Mouse (Mus musculus) hindbrain, embryonic 13.5 days (tissue): Measurements from ENCODE around the gene Ednrb. TPM values are rescaled to one million over a fixed set of nuclear protein-coding genes. Genes with fewer than 3 reads are reported as not detected.

Source experiments
- ATAC-seq: fragments of 200-750 bp; cut with Nextera tagmentation; 2 replicates; pipeline ENCODE4 v1.8.0; 2017; ENCODE audit warnings: moderate TSS enrichment; ENCODE audit not compliant: low FRiP score
- H3K27ac ChIP-seq: fragments of 300-500 bp; sonication (generic); 2 replicates; pipeline ENCODE4 v1.5.1; 2015; ENCODE audit warnings: inconsistent platforms, mild to moderate bottlenecking, moderate library complexity
- H3K27me3 ChIP-seq: fragments of 300-500 bp; sonication (generic); 2 replicates; pipeline ENCODE4 v1.6.1; 2015; ENCODE audit warnings: mild to moderate bottlenecking, inconsistent platforms
- H3K36me3 ChIP-seq: fragments of 300-500 bp; sonication (generic); 2 replicates; pipeline ENCODE4 v1.6.1; 2015; ENCODE audit warnings: mild to moderate bottlenecking, inconsistent platforms
- H3K4me1 ChIP-seq: fragments of 300-500 bp; sonication (generic); replicated peaks from 2 replicates; pipeline ENCODE4 v1.6.1; 2015; ENCODE audit warnings: inconsistent platforms
- H3K4me2 ChIP-seq: fragments of 300-500 bp; sonication (generic); 2 replicates; pipeline ENCODE4 v1.6.1; 2015; ENCODE audit warnings: inconsistent platforms, mild to moderate bottlenecking, moderate library complexity
- H3K4me3 ChIP-seq: fragments of 300-500 bp; sonication (generic); 2 replicates; pipeline ENCODE4 v1.5.1; 2015; ENCODE audit warnings: mild to moderate bottlenecking, inconsistent platforms
- H3K9ac ChIP-seq: fragments of 300-500 bp; sonication (generic); 2 replicates; pipeline ENCODE4 v1.6.1; 2015; ENCODE audit warnings: mild to moderate bottlenecking, inconsistent platforms
- H3K9me3 ChIP-seq: fragments of 300-500 bp; sonication (generic); 2 replicates; pipeline ENCODE4 v1.6.1; 2016; ENCODE audit warnings: inconsistent platforms
- WGBS: fragments of 180-500 bp; shearing (Covaris S2); methylation state at CpG from one replicate; pipeline ENCODE4 v1.1.7; 2015; 5-methylcytosine and 5-hydroxymethylcytosine counted together
- polyA plus RNA-seq: library from polyadenylated mRNA; unstranded; fragments of >200 nt; fragmentation: Nextera tagmentation; extraction: Ambion mirVana; gene quantifications from 2 replicates; pipeline ENCODE4 v1.2.1, GENCODE M21; 2015

The Ednrb gene
- polyA plus RNA-seq, 1 experiment from 2014 or later, result 147 TPM

DNA sequence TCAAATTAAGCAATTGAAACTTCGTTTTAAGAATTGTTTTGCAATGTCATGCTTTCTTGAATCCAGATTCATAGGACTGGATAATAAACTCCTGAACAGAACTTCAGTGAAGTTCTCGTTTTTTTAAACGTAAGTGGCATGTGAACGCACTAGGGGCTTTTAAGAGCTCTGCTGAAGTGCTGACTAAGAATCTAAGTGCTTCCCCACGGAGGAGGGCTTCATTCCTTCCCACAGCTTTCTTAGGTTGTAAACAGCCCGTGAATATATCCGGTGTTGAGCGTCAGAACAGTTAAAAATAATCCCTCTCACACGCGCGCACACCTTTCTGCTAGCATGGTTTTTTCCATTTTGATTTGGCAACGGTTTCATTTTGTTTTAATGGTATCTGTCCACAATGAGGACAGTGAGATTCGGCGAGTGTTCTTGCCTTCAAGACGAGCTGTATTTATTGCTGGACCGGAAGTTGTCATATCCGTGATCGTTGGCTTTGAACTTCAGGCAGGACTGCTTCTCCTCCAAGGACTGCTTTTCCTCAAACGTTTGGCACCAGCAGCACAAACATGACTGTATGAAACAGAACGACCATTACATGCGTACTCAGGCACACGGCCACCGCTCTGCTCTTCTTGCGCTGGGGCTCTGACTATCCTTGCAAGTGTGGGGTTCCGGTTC is 27.4 kb downstream of the Ednrb start:
- no peak overlapping the region for H3K27ac ChIP-seq
- H3K4me2 ChIP-seq, result no peak overlapping the region
- ATAC-seq, result no peak
- no peaks in the 10 kb centered on the region for H3K27me3 ChIP-seq
- WGBS, result 90% methylated on average over 25 of the region's 25 CpGs
- no peaks in the 10 kb centered on the region for H3K9me3 ChIP-seq
- no peak overlapping the region for H3K4me3 ChIP-seq
- no peaks in the 10 kb centered on the region for H3K36me3 ChIP-seq
- H3K9ac ChIP-seq, result no peak overlapping the region
- H3K4me1 ChIP-seq, result no peaks in the 10 kb centered on the region

- Histone ChIP-seq H3K4me3 (no peak overlapping the region), H3K4me1 (no peaks in the 10 kb centered on the region), H3K9ac (no peak overlapping the region), H3K36me3 (no peaks in the 10 kb centered on the region), H3K27me3 (no peaks in the 10 kb centered on the region), H3K27ac (no peak overlapping the region), H3K9me3 (no peaks in the 10 kb centered on the region), H3K4me2 (0 out of 2 replicates have a peak overlapping the region, but pooled peaks have one; percentile 15)
- no peak for ATAC-seq
- 63% methylated on average over 16 of the region's 16 CpGs for WGBS
Measured at GRCm38 (mm10) chr14:103815542-103815941, 28.7 kb downstream of the Ednrb start.

DNA sequence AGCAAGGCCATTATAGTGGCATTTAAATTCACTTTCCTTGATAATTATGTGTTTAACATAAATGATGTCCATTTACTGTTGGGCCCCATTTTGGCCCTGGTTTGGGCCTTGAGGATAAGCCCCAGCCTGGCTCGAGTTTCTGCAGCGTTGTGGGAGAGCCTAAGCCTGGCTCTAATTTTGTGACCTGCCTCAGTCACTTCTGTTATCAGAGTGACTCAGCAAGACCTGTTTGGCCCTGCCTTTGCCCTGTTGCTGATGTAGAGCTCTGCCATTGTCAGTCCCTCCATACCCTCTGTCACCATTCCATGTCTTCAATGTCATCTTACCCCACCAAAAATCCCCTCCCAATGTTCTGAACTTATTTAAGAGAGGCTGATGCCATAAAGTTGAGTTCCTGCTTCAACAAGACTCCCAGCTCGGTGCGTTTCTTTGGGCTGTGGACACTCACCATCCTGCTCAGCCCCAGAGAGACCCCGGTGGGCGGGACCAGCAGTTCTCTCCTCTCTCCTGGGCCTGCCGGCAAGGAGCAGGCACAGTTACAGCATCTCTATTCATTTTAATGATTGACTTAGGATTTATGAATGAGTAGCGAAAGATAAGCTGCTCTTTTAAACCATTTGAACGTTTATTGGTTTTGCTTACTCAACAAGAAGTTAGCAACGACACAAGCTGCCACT is 30.0 kb downstream of the Ednrb start:
- ATAC-seq, result no peak
- H3K4me1 ChIP-seq, result no peaks in the 10 kb centered on the region
- H3K4me3 ChIP-seq, result no peak overlapping the region
- no peaks in the 10 kb centered on the region for H3K36me3 ChIP-seq
- 78% methylated on average over 10 of the region's 10 CpGs for whole genome bisulfite sequencing
- no peaks in the 10 kb centered on the region for H3K9me3 ChIP-seq
- no peak overlapping the region for H3K4me2 ChIP-seq
- no peaks in the 10 kb centered on the region for H3K27me3 ChIP-seq
- H3K27ac ChIP-seq, result no peak overlapping the region
- H3K9ac ChIP-seq, result no peak overlapping the region

DNA sequence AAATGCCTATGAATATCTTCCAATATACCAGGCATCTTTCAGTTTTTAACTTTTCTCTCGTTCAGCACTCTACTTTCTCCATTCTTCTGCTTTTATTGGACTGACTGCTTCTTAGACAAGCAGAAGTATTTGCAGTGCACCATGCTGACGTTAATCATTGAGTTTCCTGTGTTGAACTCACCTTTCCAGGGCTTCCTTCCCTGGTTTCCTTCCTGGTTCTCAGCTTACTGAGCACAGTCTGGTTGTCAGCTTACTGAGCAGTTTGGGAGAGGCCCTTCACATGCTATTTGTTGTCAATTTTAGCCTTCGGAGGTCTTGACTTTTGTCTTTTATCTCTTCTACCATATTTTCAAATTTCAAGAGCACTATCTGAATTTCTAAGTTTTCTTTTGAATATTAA is 31.0 kb downstream of the Ednrb start:
- H3K9ac ChIP-seq, result no peak overlapping the region
- WGBS, result 87% methylated on average over 3 of the region's 3 CpGs
- no peak for ATAC-seq

GRCm38 (mm10) chr14:103811291-103811690 is 32.9 kb downstream of the Ednrb start:
- Histone ChIP-seq H3K4me1 (no peaks in the 10 kb centered on the region), H3K9ac (no peak overlapping the region), H3K4me2 (no peak overlapping the region), H3K4me3 (no peak overlapping the region), H3K9me3 (no peaks in the 10 kb centered on the region), H3K27me3 (no peaks in the 10 kb centered on the region), H3K36me3 (no peaks in the 10 kb centered on the region), H3K27ac (no peak overlapping the region)
- 96% methylated on average over 7 of the region's 7 CpGs for WGBS
- ATAC-seq, result no peak

More for the DNA sequence above, 31.0 kb downstream of the Ednrb start:
- H3K4me3 ChIP-seq, result no peak overlapping the region
- H3K4me1 ChIP-seq, result no peaks in the 10 kb centered on the region
- H3K27ac ChIP-seq, result no peak overlapping the region
- no peaks in the 10 kb centered on the region for H3K9me3 ChIP-seq
- H3K4me2 ChIP-seq, result no peak overlapping the region
- no peaks in the 10 kb centered on the region for H3K36me3 ChIP-seq
- H3K27me3 ChIP-seq, result no peaks in the 10 kb centered on the region

GRCm38 (mm10) chr14:103803907-103804659 is 40.1 kb downstream of the Ednrb start:
- Histone ChIP-seq H3K4me2 (no peak overlapping the region), H3K4me3 (no peak overlapping the region), H3K36me3 (no peaks in the 10 kb centered on the region), H3K9me3 (no peaks in the 10 kb centered on the region), H3K4me1 (no peaks in the 10 kb centered on the region), H3K9ac (no peak overlapping the region), H3K27ac (no peak overlapping the region), H3K27me3 (no peaks in the 10 kb centered on the region)
- ATAC-seq, result no peak
- WGBS, result 81% methylated on average over 4 of the region's 4 CpGs

DNA sequence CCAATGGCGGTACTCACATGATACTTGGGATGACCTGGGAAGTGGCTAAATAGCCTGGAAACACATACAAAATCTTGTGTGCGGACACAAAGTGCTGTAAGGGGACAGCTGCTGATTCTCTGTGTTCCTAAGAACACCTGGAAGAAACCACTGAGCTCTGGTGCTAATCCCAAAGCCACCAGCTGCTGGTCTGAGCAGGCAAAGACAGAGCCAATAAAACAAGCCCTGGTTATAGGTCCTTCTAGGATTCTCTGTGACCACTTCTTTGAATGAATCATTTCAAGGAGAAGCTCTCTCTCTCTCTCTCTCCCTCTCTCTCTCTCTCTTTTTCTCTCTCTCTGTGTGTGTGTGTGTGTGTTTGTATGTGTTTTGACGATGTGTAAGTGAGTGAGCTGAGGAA is 47.1 kb downstream of the Ednrb start:
- Histone ChIP-seq H3K9me3 (no peaks in the 10 kb centered on the region), H3K4me3 (no peak overlapping the region), H3K27ac (no peak overlapping the region), H3K27me3 (no peaks in the 10 kb centered on the region), H3K4me2 (no peak overlapping the region), H3K36me3 (no peaks in the 10 kb centered on the region), H3K4me1 (0 out of 2 replicates have a peak, but pooled peaks cover 3% of the 10 kb centered on the region), H3K9ac (no peak overlapping the region)
- 88% methylated on average over 3 of the region's 3 CpGs for WGBS
- no peak for ATAC-seq

GRCm38 (mm10) chr14:103795591-103795990 is 48.6 kb downstream of the Ednrb start:
- no peaks in the 10 kb centered on the region for H3K9me3 ChIP-seq

DNA sequence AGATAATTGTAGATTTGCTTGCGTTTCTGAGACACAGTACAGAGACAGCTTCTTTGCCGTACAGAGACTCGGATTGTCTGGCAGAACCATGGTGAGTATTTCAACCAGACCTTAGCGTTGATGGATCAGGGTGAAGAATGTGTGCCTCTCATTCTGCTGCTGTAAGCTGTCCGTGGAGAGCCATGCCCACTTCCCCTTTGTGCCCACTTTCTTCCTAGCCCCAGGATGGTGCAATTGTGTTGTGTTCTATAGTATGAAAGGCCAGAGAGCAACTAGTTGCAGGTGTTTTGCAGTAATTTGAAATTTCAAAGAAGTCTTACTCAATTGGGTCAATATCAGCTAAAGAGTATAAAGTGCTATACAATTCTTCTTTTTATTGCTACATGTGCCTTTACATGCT is 50.8 kb downstream of the Ednrb start:
- H3K4me2 ChIP-seq, result no peak overlapping the region
- no peak for ATAC-seq

More at GRCm38 (mm10) chr14:103795591-103795990, 48.6 kb downstream of the Ednrb start:
- Histone ChIP-seq H3K4me2 (no peak overlapping the region), H3K27me3 (no peaks in the 10 kb centered on the region), H3K4me1 (0 out of 2 replicates have a peak, but pooled peaks cover 3% of the 10 kb centered on the region), H3K27ac (no peak overlapping the region), H3K9ac (no peak overlapping the region), H3K4me3 (no peak overlapping the region), H3K36me3 (no peaks in the 10 kb centered on the region)
- no peak for ATAC-seq
- WGBS, result 85% methylated on average over 1 of the region's 1 CpGs

DNA sequence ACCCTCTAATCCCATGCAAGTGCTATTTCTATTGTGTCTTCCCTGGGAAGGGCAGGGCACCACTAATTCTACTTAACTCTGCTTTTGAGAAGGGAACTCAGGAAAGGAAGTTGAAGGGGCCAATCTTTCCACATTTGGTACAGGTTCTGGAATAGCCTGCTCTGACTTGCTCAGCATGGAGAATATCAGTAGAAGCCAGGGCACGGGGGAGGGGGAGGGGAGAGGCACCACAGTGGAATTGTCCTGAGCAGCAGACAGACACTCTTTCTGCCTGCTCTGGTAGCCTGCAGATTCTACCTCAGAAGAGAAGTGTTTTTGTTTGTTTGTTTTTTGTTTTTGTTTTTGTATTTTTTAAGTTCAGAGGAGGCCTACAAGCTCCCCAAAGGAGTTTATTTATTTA is 51.5 kb downstream of the Ednrb start:
- Histone ChIP-seq H3K27me3 (no peaks in the 10 kb centered on the region), H3K9ac (no peak overlapping the region), H3K4me2 (no peak overlapping the region), H3K9me3 (no peaks in the 10 kb centered on the region), H3K4me3 (no peak overlapping the region), H3K27ac (no peak overlapping the region), H3K4me1 (0 out of 2 replicates have a peak, but pooled peaks cover 3% of the 10 kb centered on the region), H3K36me3 (no peaks in the 10 kb centered on the region)
- ATAC-seq, result no peak
- 36% methylated on average over 1 of the region's 1 CpGs for WGBS

More for the DNA sequence above, 50.8 kb downstream of the Ednrb start:
- H3K4me3 ChIP-seq, result no peak overlapping the region
- no peaks in the 10 kb centered on the region for H3K27me3 ChIP-seq
- no peak overlapping the region for H3K9ac ChIP-seq
- 0 out of 2 replicates have a peak, but pooled peaks cover 3% of the 10 kb centered on the region for H3K4me1 ChIP-seq
- no peaks in the 10 kb centered on the region for H3K36me3 ChIP-seq
- 65% methylated on average over 5 of the region's 5 CpGs for WGBS
- H3K9me3 ChIP-seq, result no peaks in the 10 kb centered on the region
- no peak overlapping the region for H3K27ac ChIP-seq

- Histone ChIP-seq H3K9me3 (no peaks in the 10 kb centered on the region), H3K27ac (no peak overlapping the region), H3K27me3 (no peaks in the 10 kb centered on the region), H3K9ac (no peak overlapping the region), H3K4me1 (no peaks in the 10 kb centered on the region), H3K36me3 (no peaks in the 10 kb centered on the region), H3K4me3 (no peak overlapping the region), H3K4me2 (no peak overlapping the region)
- 94% methylated on average over 2 of the region's 2 CpGs for WGBS
- ATAC-seq, result no peak
Measured at GRCm38 (mm10) chr14:103787547-103787946, 56.7 kb downstream of the Ednrb start.

GRCm38 (mm10) chr14:103785096-103785965 is 58.9 kb downstream of the Ednrb start:
- no peak overlapping the region for H3K4me2 ChIP-seq
- H3K36me3 ChIP-seq, result no peaks in the 10 kb centered on the region
- no peak overlapping the region for H3K9ac ChIP-seq
- ATAC-seq, result no peak
- H3K27ac ChIP-seq, result no peak overlapping the region
- H3K27me3 ChIP-seq, result no peaks in the 10 kb centered on the region
- no peak overlapping the region for H3K4me3 ChIP-seq
- H3K9me3 ChIP-seq, result no peaks in the 10 kb centered on the region
- H3K4me1 ChIP-seq, result no peaks in the 10 kb centered on the region
- 86% methylated on average over 9 of the region's 9 CpGs for WGBS
